Mouse (Mus musculus) naive thymus-derived CD4-positive, alpha-beta T cell, adult 2 months (primary cell): ENCODE measurements around the gene Rtn1.
"Not testable (repeated sequence)": the region's sequence is repeated elsewhere in the genome, so short reads cannot be mapped to it uniquely, and the experiment has no call there.

Experiments used
- DNase-seq: peaks from one replicate; pipeline ENCODE4 v3.0.0-alpha.2; 2011; ENCODE audit warnings: low read depth

Gene Rtn1

DNA sequence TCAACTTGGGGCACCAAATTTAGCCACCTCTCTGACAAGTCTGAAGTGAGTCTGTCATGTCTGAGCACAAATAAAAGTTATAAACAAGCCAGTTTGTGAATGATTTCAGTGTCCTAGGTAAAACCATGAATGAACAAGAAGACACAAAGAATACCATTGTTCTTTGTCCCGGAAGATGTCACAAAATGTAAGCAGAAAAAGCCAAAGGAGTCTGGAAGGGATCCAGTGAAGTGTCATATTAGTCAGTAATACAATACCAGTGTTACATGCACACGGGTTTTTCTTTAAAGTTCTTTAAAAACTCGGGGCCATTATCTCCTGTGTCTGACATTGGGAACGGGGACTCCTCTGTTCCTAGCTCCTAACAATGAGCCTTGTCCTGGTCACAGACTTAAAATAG, 85.1 kb downstream of the Rtn1 start:
- DNase-seq: no peak

DNA sequence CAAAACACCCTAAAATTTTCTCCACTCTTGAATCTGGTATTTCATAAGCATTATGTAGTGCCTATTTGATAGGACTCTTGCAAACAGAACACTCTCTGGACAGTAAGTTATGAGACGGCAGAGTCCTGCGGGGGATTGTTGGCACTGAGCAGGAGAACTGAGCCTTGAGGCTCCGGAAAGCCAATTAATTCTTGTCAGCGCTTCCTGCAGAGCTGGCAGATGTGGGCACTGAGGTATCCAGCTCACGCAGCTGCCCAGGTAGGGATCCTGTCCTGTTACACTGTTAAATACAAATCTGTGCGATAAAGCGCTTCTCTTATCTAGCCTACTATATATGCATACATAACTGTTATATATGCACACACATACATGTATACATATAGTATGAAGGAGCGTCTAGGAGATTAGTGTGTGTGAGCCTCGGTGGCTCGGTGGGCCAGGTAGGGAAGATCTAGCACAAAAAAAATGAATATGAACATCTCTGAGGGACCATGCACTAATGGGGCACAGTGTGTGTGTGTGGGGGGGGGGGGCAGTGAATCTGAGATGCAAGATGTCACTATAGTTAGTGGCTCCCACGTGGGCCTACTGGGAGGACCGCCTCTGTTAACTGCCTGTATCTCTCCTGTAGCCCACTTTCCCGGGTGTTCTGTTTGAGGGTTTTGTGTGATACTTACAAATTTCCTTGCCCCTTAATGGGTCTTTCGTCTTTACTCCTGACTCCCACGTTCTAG, 93.0 kb downstream of the Rtn1 start:
- DNase-seq: no peak

DNA sequence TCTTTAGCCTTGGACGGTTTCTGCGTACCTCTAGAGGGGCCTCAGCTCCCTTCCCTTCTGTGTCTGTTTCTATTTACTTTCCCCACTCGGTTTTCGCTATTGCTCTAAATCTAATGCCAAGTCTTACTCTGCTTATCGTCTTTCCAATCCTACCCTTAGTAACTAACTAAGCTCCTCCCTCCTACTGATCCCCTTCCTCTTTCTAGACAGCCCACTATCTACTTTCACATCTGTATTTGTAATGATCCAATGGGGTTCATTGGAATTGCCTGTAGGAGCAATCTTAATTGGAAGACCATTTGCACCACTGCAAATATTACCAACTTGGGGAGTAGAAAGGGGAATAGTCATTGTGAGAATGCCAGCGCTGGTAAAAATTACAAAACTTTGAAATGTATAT, 98.0 kb downstream of the Rtn1 start:
- no peak for DNase-seq

DNA sequence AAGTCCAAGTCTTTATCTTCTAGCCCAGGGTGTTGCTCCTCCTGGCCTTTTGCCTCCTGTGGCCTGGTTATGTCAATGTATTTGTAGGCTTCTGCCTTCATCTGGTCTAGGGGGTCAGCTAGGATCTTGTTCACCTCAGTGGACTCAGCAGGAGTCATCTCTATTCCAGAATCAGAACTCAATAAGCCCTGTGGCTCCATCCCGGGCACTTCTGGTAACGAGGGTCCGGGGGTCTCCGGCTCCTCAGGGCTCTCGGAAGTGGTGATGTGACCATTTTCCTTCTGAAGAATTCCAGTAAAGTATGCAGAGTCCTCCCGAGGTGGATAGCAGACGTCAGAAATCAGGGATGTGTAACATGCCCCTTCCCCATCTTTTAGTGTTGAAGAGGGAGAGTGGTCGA, 100.3 kb downstream of the Rtn1 start:
- no peak for DNase-seq

DNA sequence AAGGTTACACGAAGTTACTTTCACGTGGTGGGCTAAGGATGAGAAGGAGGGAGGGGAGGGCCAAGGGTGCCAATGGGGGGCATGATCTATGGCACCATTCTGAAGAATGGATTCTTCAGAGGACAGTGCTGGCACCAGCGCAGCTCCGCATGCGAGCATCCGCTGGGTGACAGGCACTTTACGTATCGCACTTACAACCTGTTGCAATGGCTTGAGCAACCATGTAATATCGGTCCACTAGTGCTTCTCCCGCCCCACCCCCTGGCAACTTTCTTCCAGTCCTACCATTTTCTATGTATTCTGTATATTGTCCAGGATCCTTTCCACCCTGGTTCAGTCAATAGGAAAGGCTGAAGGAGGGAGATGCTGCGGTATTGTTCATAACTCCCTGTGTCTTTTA, 102.6 kb downstream of the Rtn1 start:
- DNase-seq: no peak

DNA sequence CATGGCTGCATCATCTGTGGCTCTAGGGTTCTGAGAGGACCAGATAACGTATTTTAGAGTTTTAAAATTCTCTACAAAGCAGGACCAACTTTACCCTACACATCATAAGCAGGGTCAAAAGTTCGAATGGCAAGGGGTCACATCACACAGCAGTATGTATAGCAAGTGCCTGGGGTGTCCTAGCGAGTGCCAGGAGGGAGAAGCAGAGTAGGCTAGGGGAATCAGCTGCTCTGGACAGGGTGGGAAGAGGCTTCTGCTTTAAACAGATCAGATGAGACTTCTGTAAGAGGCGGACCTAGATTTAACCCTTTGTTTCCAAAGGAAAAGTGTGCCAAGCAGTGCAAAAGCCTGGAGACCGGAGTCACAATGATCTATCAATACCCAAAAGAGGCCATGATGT, 103.4 kb downstream of the Rtn1 start:
- DNase-seq: no peak

- no peak for DNase-seq
Observed at GRCm38 (mm10) chr12:72304985-72305384, 103.9 kb downstream of the Rtn1 start.

DNA sequence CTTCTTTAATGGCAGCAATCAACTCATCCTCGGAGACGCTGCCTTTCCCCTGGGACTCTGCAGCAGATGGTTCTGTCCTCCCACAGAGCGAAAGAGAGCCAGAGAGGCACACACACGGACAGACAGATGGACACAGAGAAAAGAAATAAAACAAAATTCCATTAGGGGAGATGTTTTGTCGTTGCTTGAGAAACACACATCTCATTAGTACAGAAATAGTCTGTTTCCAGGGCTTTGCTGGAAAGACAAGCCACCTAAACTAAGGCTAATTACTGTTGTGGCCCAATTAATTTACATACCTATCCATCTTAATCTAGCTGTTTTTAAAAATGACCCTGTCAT, 104.5 kb downstream of the Rtn1 start:
- no peak for DNase-seq

- DNase-seq: no peak
Observed at GRCm38 (mm10) chr12:72303624-72304346, 105.1 kb downstream of the Rtn1 start.

GRCm38 (mm10) chr12:72301431-72301830, 107.4 kb downstream of the Rtn1 start:
- no peak for DNase-seq

- DNase-seq: no peak
Observed at GRCm38 (mm10) chr12:72300971-72301370, 107.9 kb downstream of the Rtn1 start.

DNA sequence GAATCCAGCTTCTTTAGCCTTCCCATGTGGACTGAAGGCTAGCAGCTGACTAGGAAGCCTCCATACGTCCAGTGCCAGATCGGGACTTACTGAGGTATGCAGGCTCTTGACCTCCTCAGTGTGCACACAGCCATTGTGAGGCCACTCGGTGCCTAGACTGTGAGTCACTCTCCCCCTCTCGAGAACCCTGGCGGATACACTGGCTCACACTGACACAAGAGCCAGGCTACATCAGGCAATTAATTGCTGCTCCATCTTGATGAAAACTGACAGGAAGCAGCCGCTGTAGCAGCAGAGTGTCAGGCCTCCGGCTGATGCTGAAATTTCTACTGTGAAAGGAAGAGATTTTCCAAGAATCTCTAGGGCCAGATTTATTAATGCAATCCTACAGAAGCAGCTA, 110.6 kb downstream of the Rtn1 start:
- DNase-seq: no peak

- no peak for DNase-seq
Observed at GRCm38 (mm10) chr12:72296552-72296951, 112.3 kb downstream of the Rtn1 start.

GRCm38 (mm10) chr12:72293185-72293584, 115.7 kb downstream of the Rtn1 start:
- not testable (repeated sequence) for DNase-seq

- DNase-seq: no peak
Observed at GRCm38 (mm10) chr12:72292566-72292965, 116.3 kb downstream of the Rtn1 start.

- DNase-seq: no peak
Observed at GRCm38 (mm10) chr12:72291266-72291665, 117.6 kb downstream of the Rtn1 start.

GRCm38 (mm10) chr12:72288215-72288614, 120.6 kb downstream of the Rtn1 start:
- DNase-seq: no peak

- no peak for DNase-seq
Observed at GRCm38 (mm10) chr12:72287332-72288004, 121.4 kb downstream of the Rtn1 start.

- no peak for DNase-seq
Observed at GRCm38 (mm10) chr12:72285366-72286345, 123.2 kb downstream of the Rtn1 start.

GRCm38 (mm10) chr12:72284576-72284975, 124.3 kb downstream of the Rtn1 start:
- DNase-seq: no peak

DNA sequence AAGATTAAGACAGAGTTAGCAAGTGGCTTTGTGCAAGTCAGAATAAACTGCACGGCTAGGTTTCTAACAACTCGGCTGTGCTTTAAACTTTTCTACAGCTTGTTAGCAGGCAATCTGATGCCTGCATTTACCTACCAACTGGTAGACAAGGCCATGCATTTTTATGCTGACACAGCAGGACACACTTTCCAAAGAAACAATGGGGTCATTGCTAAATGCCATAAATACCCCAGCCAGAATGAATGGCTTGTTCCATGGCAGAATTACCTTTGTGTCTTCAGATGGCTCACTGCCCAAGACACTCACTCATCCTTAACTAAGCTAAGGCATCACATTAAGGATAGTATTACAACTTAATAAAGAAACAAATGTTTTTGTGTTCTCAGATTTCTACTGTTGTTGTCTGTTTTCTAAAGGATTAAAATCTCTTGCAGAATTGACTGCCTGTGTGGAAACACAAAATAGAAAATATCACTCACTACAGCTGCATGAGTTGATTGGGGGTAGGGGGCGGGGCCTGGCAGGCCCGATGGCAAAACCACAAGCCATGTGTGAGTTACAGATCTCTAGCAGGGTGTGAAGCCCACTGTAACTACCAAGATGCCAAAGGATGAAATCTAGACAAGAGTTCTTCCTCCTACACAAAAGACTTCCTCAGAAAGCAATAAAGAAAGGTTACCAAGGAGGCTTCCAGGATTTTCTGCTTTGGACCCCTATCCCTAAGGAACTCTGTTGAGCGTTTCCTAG, 129.6 kb downstream of the Rtn1 start:
- no peak for DNase-seq
